Mouse (Mus musculus) liver, embryonic 14.5 days (tissue): ENCODE results near the gene Insrr.

Experiments
- CTCF ChIP-seq: IDR thresholded peaks from 2 replicates; pipeline ENCODE4 v1.5.1; 2016; ENCODE audit warnings: antibody characterized with exemption, low read depth, control low read depth
- EP300 ChIP-seq: IDR thresholded peaks from 2 replicates; pipeline ENCODE4 v1.6.1; 2016; ENCODE audit warnings: antibody characterized with exemption, low read depth

- TF ChIP-seq CTCF (no peak), EP300 (no peak)
Observed at GRCm38 (mm10) chr3:87766284-87766667, 30.5 kb upstream of the Insrr start.
